Mouse (Mus musculus) gastrocnemius, postnatal 4 days (tissue): Measurements from ENCODE around the gene Dnttip1. TPM values are rescaled to one million over a fixed set of nuclear protein-coding genes. Genes with fewer than 3 reads are reported as not detected.
"Not testable (repeated sequence)": the region's sequence is repeated elsewhere in the genome, so short reads cannot be mapped to it uniquely, and the experiment has no call there.

Source experiments
- DNase-seq, 2 experiments: peaks; one replicate each; pipeline ENCODE4 v3.0.0; 2021 to 2022; ENCODE audit warnings: low spot score in 2 of 2, mixed read lengths in 2 of 2
- long read RNA-seq, 2 experiments: library from polyadenylated mRNA; stranded (forward); transcript quantifications; one replicate each; pipeline ENCODE4 v2.0.0; 2021
- total RNA-seq, 2 experiments: library from RNA; stranded (reverse); gene quantifications; 2 replicates each; pipeline ENCODE4 v1.2.3; 2021

Gene Dnttip1
- total RNA-seq: 10 to 100 TPM; 40.8 to 40.9 TPM
- long read RNA-seq, experiment 1, transcript Dnttip1-201 (13 exons, 1,664 nt): major isoform, 78 of 91 reads
- long read RNA-seq, experiment 1, partial matches to known transcripts: 2 of 91 reads
- long read RNA-seq, experiment 1, other reads (novel, unspliced or antisense): 11 of 91 reads
- long read RNA-seq, experiment 2, transcript Dnttip1-201 (13 exons, 1,664 nt): major isoform, 87 of 108 reads
- long read RNA-seq, experiment 2, partial matches to known transcripts: 6 of 108 reads
- long read RNA-seq, experiment 2, other reads (novel, unspliced or antisense): 15 of 108 reads

DNA sequence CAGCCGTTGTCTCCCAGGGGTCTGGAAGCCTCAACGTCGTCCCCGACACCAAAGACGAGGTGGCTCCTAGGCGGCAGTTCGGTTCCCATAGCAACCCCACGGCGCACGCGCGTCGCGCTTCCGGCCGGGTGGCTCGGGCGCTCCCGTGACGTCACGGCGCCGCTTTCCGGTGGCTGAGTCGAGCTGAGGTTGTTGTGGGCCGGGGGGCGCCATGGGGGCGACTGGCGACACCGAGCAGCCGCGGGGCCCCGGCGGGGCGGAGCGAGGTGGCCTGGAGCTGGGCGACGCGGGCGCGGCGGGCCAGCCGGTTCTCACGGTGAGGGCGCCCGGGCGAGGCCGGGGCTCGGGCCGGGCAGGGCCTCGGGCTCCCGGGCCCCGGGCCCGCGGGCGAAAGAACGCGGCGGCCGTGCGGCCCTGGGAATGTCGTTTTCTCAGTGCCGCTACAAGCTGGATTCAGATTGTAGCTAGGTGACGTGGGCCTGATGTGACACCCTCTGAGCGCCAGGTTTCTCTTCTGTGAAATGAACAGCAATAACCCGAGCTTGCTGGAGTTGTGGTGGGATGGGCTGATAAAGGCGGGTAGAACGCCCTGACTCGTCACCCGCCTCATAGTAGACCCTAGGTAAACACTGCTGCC lies at the start of gene Dnttip1, which contains the start of gene Wfdc3:
Dnttip1 (plus strand) TSS at position 141 of the 637 bp plus-strand sequence.
Wfdc3 (minus strand) TSS at position 89 of the 637 bp plus-strand sequence.
- DNase-seq: peak; percentile 94

DNA sequence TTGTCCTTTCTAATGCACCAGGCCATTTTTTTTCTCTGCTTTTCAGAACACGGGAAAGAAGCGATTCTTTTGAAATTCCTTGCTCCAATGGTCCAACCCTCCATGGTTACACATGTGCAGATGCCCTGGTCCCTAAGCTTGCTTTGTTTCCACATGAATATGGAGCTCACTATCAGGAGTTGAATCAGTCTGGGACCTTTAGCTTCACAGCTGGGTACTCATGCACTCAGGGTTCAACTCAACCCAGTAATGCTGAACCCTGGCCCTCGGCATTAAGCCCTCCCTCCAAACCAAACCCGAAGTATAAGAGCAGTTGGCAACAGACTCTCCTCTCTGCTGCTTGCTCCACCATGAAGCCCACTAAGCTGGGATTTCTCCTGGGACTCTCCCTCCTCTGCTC lies 47.6 kb upstream of the Dnttip1 start, which contains the start of gene Spint4:
Spint4 (plus strand) TSS at position 301 of the 400 bp plus-strand sequence.
- DNase-seq: no peak

DNA sequence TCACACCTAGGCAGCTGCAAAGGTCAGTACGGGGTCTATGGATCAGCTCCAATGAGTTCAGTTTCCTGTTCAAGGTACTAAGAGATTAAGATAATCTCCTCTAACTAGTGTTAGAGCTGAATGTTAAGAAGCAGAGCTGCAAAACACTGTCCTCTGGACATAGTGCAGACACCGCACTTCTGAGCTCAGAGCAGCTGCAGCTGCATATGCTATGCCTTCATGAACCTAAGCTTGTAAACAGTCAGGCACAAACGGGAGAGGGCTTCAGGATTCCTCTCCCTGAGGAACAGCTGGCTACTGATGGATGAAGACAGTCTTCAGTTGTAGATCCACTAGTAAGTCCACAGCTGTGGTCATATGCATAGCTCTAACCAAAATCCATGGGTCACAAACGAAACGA lies 44.8 kb upstream of the Dnttip1 start:
- no peak for DNase-seq

DNA sequence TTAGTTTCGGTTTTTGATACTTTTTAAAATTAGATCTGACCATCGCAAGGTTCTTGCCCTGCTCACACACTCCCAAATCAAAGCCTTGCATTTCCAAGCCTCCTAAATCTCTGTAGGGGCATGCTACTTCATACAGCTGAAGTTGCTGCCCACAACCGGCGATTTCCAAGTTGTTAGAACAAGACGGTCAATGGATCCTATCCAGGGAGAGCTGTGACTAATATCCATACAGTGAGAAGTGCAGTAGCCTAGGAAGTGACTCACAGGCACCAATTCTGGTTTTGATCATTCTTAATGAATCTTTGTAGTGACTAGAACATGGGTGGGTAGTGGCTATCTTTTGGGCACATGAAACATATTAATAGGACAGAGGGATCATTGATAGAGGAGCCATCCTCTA lies 44.0 kb upstream of the Dnttip1 start:
- DNase-seq: no peak

DNA sequence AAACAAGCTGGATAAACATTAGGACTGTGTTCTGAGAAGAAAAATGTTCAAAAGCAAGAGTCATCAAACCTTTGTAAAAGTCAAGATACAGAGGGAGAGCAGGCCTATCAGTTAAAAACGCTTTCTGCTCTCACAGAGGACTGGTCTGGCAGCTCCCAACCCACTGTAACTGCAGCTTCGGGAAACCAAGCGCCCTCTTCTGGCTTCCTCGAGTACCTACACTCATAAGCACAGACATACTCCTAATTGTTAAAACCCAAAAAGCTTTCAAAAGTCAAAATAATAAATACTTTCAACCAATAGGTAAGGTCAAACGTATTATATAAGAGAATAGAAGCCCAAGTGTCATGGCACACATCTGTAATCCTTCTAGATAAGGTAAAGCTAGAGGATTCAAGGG lies 41.5 kb upstream of the Dnttip1 start:
- DNase-seq: no peak

DNA sequence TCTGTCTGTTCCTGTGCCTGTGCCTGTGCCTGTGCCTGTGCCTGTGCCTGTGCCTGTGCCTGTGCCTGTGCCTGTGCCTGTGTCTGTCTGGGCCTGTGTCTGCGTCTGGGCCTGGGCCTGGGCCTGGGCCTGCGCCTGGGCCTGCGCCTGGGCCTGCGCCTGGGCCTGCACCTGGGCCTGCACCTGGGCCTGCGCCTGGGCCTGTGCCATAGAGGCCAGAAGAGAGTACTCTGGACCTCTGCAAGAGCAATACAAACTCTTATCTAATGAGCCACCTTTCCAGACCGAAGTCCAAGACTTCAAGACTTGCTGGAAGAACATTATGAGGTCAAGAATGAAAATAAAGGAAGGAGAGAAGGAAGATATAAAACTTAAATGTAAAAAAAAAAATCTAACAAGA lies 40.5 kb upstream of the Dnttip1 start:
- no peak for DNase-seq

DNA sequence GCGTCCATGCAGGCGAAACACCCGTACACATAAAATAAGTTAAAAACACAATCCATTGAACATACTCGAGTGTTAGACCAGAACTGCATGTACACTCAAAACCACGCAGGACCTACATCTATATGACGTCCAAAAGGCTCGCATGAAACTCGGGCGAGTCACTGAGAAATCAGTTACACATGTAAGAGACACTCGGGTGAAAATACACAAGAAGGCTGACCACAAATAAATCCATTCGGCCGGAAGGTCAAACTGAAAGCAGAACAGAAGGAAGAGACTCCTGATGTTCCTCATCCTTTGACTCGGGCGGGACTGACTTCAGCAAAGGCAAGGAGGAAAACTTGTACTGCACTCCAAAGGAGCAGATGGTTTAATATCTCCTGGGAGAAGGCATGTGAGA lies 39.8 kb upstream of the Dnttip1 start:
- DNase-seq: no peak

DNA sequence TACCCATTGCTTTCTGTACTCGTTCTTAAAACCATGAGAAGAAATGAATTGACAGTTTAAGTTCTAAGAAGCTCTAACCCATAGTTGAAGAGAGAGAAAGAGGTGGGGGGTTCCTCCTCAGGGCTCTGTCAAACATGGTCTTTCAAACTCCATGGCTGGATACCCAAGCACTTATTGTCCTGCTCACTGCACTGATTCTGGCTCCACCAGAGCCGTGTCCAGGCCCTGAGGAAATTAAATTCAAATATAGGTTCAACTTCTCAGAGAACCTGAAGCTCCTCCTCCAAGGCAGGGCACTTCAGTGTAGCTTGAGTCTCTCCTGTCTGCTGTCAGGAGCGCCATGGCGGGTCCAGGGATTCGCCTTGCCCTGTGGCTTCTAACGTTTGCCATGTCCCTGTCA lies 30.8 kb upstream of the Dnttip1 start, which contains the start of gene Spint5:
Spint5 (plus strand) TSS at position 301 of the 400 bp plus-strand sequence.
- no peak for DNase-seq

DNA sequence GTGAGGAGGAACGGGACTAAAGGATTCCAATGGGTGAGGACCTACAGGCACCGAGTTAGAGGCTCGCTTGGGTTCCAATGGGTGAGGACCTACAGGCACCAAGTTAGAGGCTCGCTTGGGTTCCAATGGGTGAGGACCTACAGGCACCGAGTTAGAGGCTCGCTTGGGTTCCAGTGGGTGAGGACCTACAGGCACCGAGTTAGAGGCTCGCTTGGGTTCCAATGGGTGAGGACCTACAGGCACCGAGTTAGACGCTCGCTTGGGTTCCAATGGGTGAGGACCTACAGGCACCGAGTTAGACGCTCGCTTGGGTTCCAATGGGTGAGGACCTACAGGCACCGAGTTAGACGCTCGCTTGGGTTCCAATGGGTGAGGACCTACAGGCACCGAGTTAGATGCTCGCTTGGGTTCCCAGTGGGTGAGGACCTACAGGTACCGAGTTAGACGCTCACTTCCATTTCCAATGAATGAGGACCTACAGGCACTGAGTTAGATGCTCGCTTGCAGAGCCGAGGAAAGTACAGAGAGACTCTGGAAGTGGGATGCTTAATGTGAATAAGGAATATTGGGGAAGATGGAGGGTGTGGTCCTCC lies 29.5 kb upstream of the Dnttip1 start:
- not testable (repeated sequence) for DNase-seq

DNA sequence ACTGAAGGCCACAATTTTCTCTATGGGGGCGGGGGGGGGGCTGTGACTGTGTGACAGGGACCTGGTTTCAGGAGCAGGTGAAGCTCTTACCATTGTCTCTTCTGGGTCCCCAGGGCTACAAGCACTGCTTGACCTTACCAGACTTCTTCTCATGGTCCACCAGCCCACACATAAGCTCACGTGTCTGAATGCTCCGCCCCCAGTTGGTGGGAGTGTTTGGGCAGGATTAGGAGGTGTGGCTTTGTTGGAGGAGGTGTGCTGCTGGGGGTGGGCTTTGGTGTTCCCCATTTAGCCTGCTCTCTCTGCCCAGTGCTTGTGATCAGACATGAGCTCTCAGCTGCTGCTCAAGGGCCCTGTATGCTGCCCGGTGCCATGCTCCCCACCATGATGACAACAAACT lies 22.5 kb upstream of the Dnttip1 start:
- no peak for DNase-seq

DNA sequence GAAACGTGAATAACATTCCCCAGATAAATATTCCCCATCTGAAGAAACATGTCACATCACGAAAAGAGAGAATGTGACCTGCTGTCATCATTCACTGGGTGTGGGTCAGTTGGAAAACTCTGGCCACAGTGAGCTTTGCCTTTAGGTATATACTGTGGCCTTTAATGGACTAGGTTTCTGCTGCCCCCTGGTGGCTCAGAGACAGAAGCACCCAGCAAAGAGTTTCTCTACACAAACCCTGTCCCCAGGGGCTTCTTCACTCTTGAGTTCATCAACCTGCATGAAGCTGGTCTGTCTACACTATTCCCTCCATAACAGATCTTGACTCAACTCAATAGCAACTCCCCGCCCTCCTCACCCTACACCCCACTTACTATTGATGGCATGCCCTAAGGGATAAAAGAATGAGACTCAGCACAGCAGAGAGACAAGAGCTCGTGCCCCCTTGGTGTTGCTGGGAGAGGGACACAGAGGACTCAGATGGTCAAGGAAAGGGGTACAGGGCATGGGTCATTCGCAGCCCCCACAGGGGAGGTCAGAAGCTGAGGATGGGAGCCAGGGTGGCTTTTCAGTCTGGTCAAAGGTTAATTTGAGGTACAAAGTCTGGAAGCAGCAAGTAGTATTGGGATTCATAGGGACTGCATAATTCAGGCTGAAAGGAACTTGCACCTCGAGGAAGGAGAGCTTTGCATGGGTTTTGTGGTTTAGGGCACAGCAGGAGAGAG lies 19.7 kb upstream of the Dnttip1 start:
- peak; percentile 47 to 64 for DNase-seq

DNA sequence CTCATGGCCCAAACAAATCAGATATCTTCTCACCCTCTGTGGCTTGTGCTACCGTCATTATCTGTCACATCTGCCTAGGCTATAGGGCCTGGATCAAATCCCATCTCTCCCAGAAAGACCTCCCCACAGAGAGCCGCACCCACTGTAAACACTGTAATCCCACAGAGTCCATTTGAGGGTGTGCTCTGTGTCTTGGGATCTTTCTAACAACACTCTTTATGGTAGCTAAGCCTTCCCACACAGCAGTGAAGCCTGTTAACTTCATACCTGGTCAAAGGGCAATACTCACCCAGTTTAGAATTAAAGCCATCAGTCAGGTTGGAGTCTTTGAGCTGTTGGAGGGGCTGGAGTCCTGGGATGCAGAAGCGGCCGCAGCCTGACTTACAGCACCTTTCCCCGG lies 14.1 kb upstream of the Dnttip1 start:
- DNase-seq: no peak

DNA sequence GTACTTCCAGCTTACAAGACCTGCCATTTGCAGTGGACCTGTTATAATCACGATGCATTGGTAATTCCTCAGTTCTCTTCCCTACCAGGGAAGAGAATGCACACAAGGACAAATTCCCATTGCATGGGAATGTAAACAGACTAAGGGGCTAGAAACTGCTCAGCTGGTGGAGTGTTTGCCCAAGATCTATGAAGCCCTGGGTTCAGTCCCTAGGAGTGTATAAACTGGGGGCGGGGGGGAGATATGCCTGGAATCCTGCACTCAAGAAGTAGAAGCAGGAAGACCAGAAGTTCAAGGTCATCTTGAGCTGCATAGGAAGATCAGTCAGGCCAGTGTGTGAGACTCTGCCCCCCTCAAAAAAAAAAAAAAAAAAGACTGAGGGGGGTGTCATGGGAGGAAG lies 12.5 kb upstream of the Dnttip1 start:
- DNase-seq: no peak

DNA sequence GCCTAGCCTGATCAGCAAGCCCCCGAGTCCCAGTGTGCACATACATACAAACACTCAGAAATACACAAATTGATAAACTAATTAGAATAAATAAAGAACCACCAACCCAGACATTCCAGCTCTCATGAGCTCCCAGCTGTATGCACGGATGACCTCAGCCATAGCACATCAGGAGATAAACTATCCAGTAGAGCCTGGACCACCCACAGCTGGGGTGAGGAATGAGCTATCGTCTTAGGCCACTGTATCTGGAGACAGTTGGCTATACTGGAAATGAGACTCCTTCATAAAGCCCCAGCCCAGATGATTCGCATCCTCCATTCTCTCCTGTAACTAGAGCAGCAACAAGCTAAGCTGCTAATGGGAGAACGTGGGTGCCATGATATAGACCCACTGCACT lies 10.9 kb upstream of the Dnttip1 start:
- DNase-seq: no peak

DNA sequence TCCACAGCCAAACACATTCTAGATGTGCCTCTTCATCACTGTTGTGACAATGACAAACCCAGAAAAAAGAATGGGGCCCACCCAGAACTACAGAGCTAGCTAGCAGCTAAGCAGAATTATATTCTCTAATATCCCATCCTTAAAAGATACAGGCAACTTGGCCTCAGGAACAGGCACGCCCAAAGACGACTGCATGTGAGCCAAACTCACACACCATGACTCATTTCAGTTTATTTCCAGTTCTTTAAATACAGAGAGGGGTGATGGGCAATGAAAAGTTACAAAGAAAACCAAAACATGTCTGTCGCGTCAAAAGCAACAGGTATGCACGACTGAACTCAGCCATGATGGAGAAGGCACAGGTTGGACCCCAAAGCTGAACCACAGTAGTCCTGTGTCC lies 10.3 kb upstream of the Dnttip1 start:
- no peak for DNase-seq

DNA sequence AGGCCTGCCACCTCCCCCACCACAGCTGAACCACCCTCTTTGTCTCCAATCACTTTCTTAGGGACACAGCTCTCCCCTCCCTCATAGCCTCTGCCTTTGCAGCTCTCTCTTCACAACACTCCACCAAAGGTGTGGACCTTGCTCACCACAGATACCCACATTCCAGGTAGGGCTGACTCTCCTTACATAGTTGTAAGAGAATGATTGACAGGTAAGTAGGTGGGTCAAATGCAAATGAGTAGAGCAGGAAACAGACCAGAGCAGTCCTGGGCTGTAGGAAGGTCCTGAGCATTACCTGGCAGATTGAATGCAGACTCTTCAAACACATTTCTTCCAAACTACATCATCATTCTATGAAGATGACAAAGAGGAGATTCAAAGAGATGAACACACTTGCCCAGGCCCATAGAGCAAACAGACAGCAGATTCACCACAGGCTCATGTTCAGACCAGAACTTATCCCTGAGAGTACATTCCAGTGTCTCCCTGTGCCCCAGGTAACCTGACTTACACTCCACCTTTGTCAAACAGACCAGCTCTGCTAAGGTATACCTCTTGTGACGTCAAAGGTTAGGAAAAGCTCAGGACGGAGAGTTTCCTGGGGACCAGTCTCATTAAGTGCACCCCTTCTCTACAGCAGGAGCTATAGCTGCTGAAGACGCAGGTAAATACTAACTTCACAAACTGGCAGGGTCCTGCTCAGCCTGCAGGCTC lies 8.2 kb upstream of the Dnttip1 start:
- no peak for DNase-seq

DNA sequence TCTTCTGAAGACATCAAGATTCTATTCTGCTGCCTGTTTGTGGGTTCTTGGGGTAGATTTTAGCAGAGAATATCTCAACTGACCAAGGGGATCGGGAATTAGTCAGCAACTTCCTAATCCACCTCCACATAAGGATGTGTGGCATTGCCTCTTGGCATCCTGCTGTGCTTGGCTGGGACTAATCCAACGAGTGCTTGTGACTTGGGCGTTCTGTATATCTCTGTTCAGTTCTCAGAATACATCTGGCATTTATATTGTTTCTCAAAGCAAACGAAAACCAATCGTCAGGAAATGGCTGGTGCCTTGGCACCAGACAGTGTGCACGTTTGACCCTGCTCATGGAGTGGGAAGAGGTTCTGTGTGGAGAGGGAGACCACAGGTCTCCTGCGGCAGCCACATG lies 5.9 kb upstream of the Dnttip1 start:
- DNase-seq: no peak

DNA sequence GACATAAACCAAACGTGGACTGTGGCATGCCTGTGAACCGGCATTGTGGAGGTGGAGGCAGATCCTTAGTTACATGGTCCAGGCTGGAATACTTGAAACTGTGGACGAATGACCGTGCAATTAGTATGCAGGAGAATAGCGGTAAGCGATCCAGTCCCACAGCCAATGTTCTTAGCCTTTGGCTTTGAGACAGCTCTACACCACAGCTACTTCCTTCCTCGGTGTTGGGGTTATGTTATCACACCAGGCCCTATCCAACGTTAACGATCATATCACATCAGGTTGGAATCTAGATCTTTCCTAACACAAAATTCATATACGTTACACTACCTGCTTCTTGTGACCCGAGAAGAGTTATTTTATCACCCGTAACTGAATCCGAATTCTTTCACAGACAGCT lies 796 bp upstream of the Dnttip1 start:
- DNase-seq: no peak

DNA sequence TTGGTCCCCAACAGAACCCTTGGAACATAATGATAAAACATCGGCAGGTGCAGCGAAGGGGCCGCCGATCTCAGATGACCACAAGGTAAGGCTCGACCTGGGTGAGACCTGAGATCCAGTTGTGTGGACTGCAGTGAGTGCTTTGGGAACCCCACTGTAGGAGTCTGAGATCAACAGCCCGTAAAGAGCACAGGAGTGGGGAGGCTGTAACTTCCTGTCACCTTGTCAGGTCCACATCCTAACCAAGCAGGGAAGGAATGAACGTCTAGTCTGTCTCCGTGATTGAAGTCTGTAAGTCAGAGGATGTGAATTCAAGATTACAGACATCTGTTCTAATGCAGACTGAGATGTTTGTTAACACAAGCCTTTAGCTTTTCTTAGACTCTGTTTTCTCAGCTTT lies 910 bp downstream of the Dnttip1 start:
- no peak for DNase-seq

DNA sequence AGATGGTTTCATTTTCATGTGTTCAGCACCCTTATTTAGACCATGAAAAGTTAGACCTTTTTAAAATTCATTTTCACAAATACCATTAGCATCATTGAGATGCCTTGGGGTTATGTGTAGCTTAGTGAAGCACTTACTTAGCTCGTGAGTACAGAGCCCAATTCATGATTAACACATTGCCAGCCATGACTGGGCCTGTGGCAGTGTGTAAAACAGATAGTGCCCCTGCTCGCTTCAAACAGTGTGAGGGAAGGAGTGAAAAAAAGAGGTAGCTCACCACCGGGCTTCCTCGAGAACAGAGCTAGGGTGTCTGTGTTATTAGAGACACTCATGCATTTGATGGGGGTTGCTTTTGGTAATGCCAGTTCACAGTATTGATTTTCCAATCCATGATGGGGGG lies 2.4 kb downstream of the Dnttip1 start:
- no peak for DNase-seq

DNA sequence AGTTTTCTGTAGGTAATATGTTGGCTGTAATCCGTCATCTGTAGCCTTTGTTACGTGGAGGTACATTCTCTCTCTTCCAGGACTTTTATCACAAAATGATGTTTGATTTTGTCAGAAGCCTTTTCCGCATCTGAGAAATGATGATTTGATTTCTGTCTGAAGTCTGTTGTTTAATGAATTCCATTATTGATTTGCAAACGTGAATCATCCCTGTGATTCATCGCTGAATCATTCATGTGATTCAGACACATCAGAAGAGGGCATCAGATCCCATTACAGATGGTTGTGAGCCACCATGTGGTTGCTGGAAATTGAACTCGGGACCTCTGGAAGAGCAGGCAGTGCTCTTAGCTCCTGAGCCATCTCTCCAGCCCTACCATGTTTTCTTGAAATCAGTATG lies 3.2 kb downstream of the Dnttip1 start:
- no peak for DNase-seq
